Mouse (Mus musculus) cerebellum, postnatal 14 days (tissue): ENCODE measurements at regions not wholly inside any gene's neighbourhood (a gene's known extent, or its start where the extent isn't known, plus 50 kb on each side); places are given as distances from the start of the nearest gene placed in this dataset.
A peak's percentile ranks its signal among the peaks of the same experiment; 100 is the strongest.
"Not testable (repeated sequence)": the region's sequence is repeated elsewhere in the genome, so short reads cannot be mapped to it uniquely, and the experiment has no call there.

ENCODE experiments used
- DNase-seq, 2 experiments: peaks; one replicate each; pipeline ENCODE4 v3.0.0; 2021; ENCODE audit warnings: mixed read lengths in 2 of 2

GRCm38 (mm10) chr19:35890191-35890590 is 167.1 kb downstream of the Htr7 start:
- no peak for DNase-seq

DNA sequence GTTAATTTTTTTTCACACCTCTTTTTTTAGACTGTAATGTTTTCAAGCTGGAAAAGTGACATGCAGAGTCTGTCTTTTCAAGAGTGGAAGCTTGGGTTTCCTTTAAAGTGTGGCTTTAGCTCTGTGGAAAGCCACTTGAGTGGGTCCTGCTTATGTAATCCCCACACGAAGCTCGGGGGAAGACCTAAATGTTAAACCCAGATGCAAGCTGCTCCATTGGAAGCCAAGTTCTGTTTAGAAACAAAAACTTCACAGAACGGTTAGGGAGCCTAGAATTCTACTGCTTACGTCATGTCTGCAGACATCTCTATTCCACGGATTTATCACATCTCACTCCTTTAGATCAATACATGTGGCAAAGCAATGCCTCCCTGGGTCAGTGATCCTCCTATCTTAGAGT is 171.0 kb downstream of the Htr7 start:
- no peak for DNase-seq

DNA sequence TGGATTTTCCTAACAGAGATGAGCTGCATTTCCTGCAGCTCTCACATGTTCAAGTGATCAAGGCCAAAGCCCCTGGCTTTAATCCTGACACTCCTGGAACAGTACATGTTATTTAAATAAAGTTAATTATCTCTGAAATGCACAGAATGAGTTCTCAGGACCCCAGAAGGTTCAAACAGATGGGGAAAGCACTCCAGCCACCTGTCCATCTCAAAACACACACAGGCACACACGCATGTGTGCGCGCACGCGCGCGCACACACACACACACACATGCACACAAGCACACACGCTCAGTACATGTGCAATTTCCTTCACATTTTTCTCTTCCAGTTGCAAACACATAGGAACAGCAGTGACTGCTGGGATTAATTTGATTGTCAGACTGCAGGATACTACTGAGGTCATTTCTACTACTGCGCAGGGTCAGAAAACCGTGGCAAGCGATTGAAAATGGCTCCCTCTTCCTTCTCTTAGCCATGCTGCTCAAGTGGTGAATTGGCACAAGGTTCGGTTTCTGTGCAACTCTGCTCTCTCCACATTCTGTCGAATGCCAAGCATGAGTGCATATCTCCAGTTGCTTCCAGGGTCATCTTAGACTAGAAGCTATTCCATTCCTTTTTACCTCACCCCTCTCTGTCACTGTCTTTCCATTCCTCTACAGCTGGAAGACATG is 175.4 kb downstream of the Htr7 start:
- DNase-seq = peak; percentile 39 to 52

DNA sequence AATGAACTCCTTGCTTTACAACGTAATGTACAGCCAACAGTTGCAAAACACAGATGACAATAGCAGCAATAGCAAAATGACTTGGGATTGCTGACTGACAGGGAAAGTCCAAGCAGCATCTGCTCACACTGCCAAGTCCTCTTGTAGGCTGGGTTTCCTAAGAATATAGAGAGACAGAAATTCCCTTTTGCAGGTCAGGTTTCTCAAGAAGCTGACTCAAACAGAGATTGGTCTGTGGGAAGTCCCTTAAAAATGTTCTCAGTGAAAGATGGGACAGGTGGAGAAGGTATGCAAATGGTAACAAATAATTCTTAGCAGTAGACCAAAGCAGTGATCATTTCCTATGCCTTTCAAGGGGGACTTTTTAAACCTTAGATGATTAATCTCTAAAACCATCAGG is 181.8 kb downstream of the Htr7 start:
- DNase-seq = no peak

GRCm38 (mm10) chr19:35870720-35871119 is 186.6 kb downstream of the Htr7 start:
- DNase-seq = no peak

GRCm38 (mm10) chr19:35868543-35868942 is 188.8 kb downstream of the Htr7 start:
- DNase-seq = no peak

DNA sequence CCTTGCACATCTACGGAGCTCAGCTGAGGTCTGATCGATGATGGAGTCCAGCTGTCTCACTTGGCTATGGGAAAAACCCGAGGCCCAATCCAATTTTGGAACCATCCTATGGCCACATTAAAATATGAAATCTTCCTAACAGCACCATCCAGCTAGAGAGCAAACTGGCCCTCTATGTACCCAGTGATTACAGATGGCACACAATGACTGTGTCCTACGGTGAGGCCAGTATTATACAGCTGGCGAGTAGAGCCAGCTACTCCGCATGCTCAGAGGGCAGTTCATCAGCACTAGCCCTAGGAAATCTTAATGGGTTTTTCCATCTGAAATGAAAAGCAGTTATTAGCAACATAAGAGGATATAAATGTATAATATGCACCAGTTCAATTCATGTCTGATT is 194.3 kb downstream of the Htr7 start:
- DNase-seq = no peak

DNA sequence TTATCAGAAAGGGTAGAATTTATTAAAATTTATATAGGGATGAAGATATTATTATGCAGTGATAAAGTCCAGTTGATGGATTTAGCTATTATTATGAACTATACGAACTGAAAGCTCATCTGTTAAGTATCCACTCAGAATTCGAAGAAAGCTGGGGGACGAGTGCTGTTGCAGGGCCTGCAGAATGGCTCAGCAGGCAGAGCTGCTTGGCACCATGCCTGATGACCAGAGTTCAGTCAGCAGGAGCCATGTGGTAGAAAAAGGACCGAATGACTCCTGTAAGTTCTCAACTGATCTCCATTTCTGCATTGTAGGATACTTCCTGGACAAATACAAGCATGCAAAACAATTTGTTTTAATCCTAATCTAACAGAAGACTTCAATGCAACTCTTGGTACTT is 195.9 kb downstream of the Htr7 start:
- DNase-seq = peak; percentile 72 to 73

DNA sequence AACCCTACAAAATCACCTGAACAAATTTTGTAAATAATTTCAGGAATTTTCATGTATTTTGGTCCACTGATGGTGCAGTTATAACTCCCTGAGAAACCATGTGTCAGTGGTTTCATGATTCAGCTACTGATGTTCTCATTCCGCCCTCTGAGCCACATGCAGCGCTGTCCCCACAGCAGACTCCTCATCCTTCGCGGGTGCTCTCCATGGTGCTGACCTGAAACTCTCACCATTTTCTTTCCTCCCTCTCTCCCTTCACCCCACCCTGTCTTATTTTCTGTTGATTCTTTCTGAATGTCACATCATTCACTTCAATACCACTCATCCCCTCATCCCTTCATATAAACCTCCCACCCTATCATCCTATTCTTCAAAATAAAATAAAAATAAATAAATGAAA is 224.3 kb downstream of the Htr7 start:
- DNase-seq = no peak

DNA sequence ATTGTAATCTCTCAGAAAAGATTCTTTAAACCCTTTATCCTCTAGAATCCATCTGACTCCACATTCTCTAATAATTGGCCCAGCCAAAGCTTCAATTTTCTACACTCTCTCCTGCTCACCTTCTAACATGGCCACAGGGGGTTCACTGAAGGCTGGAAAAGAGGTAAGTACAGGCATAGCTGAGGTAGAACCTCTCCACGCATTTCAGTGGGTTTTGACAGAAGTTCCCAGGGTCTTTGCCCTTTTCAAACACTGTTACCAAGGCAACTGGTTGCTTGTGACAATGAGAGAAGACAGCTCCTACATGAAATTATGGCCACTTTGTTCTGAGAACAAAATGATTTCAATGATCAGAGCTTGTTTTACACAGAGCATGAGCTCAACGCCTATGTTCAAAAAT is 231.2 kb downstream of the Htr7 start:
- no peak for DNase-seq

DNA sequence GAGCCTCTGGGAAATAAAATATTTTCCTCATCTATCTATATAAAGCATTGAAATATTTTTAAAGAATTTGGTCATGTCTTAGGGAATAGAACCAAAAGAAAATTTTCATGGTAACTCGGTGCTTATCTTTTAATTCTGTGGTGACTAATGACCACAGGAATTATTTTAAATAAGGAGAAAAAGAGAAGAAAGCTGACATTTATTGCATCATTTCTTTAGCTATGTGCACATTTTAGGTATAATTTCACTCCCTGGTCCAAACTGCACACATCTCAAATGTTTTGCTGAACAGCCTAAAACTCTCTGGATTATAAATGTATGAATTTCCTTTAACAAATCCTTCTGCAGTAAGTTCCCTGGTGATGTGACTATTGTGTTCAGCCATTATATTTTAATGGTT is 237.7 kb downstream of the Htr7 start:
- DNase-seq = no peak

DNA sequence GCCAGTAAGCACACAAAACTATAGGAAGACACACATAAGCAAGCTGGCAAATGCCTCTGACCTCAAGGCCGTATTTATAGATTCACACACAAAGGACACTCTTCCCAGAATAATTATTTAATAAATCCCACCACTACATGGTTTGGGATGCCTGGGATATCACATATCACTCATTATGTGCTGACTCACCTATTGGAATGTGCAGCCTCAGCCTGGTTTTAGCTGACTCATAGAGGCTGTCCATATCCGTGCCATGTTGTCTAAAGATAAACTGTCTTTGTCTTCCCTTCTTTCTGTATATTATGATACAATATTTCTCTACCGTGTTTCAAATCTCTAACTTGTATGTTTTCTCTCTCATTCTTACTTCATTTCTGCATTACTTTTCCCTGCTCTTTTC is 262.6 kb downstream of the Htr7 start:
- no peak for DNase-seq

DNA sequence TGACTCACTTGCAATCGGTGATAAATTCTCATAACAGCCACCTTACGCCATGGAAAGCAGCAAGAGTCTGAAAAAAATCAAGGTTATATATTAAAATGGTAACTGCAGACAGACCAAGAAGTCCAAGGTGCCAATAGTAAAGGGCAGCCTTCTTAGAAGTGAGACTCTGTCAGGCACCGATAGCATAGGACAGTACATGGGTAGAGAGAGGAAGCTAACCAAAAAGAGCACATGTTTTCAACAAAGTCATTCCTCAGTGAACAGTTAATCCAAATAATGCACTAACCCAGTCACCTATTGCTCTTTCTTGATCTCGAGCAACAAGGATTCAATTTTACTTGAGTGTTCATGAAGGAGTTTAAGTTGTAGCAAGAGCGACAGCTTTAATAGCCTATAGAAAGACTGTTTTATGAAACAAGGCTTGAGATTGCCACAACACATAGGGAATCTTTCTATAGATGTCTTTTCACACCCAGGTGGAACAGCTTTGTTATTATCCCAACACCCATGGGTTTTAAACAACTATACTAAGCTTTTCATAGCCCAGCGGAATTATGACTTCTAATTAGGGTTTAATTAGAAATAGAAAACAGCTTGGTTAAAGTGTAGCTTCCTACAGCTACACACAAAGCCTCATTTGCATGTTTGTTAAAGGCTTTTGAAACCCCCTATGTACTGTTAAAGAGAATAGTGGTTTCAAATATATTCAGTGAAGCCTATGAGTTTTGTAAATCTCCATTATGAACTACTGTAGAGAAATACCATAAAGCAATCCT is 269.9 kb downstream of the Htr7 start:
- no peak for DNase-seq

DNA sequence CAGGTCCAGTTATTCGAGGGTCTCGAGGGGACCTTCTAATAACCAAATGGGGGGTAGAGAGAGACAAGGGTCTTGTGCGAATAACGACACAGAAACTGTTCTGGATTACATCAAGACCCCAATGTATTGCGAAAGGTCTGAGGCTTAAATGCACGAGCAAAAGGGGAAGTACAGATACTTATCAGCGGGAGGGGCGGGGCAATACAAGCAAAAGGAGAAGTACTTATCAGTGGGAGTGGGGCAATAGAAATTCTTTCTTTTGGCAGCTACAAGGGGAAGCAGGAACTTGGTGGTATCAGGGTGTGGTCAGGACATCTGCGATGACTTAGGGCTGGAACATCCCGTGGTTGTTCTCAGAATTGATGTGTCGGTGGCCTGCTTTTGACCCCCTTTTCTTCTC is 295.6 kb downstream of the Htr7 start:
- not testable (repeated sequence) for DNase-seq

DNA sequence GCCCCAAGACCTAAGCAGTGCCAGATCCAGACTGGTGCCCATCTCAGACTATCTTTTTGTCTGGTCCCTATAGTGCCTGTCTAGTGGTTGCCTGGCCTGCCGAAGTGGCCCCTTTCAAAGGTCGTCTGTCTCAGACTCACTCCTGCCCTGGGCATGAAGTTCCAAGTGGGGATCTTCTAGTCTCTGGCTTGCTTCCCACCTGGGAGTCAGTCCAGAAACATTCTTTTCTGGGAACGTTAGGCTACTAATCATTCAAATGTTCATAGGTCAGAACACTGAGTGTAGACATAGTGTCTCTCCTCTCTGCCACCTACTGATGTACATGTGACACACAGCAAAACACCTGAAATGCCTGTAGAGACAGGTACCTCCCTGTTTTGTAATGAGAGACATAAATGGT is 297.6 kb downstream of the Htr7 start:
- peak; percentile 10 to 21 for DNase-seq

DNA sequence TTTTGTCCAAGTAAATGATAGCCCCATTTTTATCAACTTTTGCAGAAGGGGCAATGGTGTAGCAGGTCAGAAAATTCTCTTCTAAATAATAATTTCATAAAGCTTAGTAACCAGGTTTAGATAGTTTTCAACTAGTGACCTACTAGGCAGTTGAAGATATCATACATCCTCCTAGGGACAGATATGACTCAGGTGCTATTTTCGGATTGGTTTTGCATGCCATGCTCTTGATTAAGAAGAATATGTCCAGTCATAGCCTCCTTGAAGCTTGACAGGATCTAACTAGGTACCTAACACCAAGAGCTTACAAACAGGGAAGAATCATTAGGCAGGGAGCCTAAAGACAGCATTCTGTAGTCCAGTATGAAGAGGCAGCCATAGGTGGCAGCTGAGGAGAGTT is 301.8 kb downstream of the Htr7 start:
- no peak for DNase-seq

DNA sequence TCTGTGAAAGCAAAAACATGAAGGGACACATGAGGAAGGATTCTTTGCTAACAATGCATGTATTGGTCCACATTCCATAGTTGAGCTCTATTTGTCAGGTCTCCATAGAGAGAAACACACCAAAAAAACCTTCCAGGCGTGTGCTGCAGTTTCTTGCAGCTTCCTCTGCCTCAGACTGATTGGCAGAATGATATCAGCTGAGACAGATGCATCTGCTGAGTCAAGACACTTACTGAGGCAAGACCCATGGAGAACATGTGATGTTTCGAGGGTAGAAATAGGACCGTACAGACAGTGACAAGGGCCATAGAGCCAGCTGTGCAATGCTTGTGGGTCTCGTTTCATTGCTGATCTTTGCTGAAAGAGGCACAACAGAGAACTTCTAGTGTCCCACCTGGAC is 321.6 kb downstream of the Htr7 start:
- no peak for DNase-seq

- DNase-seq = no peak
Measured at GRCm38 (mm10) chr19:35728436-35729060, 328.8 kb downstream of the Htr7 start.
